Comparison of ENCODE assay signal across 1 mouse cellular context in genomic region chr11:64600201-64601102, GRCm38 (mm10).
TF ChIP-seq lines count a peak whose summit lies in the region.

No protein-coding gene starts in this region.

TF ChIP-seq in MEL, 35 proteins besides CTCF, POLR2A, EP300 and RAD21 (continued from another document):
- TF ChIP-seq SIN3A (IDR thresholded peaks at IDR 0.05; ENCODE audit: low read length) (peak; percentile 45; the same call in 1 of the 2 replicates), GABPA (IDR thresholded peaks at IDR 0.05; ENCODE audit: low read depth, low read length) (no peak)
